Mouse (Mus musculus) heart, postnatal 0 days (tissue): ENCODE measurements around the gene Rtp1.

Source experiments
- CTCF ChIP-seq: IDR thresholded peaks from 2 replicates; pipeline ENCODE4 v1.5.1; 2016; ENCODE audit warnings: antibody characterized with exemption, control low read depth, low read depth
- EP300 ChIP-seq: IDR thresholded peaks from 2 replicates; pipeline ENCODE4 v1.6.1; 2016; ENCODE audit warnings: antibody characterized with exemption, low read depth

DNA sequence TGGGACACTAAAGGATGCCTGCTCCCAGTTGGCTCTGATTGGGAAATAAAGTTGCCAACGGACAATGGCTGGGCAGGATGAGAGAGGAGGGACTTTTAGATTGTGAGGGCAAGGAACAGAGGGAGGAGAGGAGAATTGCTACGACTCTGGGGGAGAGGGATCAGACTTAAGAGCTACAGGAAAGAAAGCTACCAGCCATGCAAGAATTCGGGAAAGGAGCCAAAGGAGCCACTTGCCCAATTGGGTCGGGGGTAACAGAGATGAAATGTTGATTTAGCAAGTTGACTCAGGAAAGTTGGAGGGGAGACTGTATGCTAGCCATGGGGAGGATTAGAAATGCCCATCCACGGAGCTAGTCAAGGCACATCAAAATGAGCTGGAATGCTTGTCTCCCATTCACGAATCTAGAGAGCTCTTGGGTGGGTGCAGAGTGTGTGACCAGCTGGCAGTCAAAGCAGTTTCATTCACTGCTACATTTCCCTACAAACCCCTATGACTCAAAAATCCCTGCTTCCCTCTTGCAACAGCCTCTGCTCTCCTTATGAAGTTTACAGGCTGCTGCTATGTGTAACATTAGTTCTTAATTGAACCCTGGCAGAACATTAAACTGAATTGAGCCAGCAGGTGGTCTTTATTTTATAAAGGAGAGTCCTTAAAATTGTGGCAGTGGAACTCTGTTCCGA is 30.1 kb downstream of the Rtp1 start:
- TF ChIP-seq CTCF (no peak), EP300 (no peak)
